Mouse (Mus musculus) brain, embryonic 14.5 days (tissue): ENCODE results near the gene Pitpnm1.

ENCODE experiments used
- CTCF ChIP-seq: fragments of 200-500 bp; IDR thresholded peaks from 2 replicates; pipeline ENCODE4 v1.5.1; 2012; ENCODE audit warnings: inconsistent platforms, mild to moderate bottlenecking, moderate library complexity, borderline replicate concordance; ENCODE audit not compliant: insufficient read depth, insufficient read length; ENCODE audit errors: extremely low read depth
- POLR2A ChIP-seq: fragments of 200-500 bp; IDR thresholded peaks from 2 replicates; pipeline ENCODE4 v1.6.1; 2012; ENCODE audit warnings: mild to moderate bottlenecking, inconsistent platforms, borderline replicate concordance; ENCODE audit not compliant: poor library complexity, insufficient read depth, insufficient read length, severe bottlenecking; ENCODE audit errors: extremely low read depth

DNA sequence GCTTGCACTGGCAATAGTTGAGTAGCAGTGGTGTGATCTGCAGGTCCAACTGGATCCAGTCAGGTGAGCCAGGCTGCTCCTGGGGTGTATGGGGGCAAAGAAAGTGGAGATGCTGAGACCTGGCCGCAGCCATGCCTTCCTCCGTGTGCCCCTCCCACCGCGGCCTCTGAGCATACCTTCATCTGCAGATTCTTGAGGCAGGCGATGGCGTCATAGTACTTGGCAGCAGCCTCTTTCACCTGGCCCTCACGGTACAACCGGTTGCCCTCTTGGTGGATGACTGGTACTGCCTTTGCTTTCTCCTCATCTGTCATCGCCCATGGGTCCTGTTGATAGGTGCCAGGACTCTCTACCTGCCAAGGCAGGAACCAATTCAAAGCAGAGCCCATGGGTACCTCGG lies 15.3 kb downstream of the Pitpnm1 start:
- no peak for TF ChIP-seq CTCF
- no peak for TF ChIP-seq POLR2A
